Mouse (Mus musculus) myocyte (in vitro differentiated cells): Measurements from ENCODE around the gene Sfi1. TPM values are rescaled to one million over a fixed set of nuclear protein-coding genes. Genes with fewer than 3 reads are reported as not detected.
"Not testable (repeated sequence)": the region's sequence is repeated elsewhere in the genome, so short reads cannot be mapped to it uniquely, and the experiment has no call there.

ENCODE experiments used
- H3K27me3 ChIP-seq: one replicate; pipeline ENCODE4 v1.6.1; 2011; ENCODE audit not compliant: control insufficient read depth, insufficient read depth, insufficient read length
- H3K36me3 ChIP-seq: one replicate; pipeline ENCODE4 v1.6.1; 2011; ENCODE audit not compliant: control insufficient read depth, insufficient read depth
- H3K4me2 ChIP-seq: one replicate; pipeline ENCODE4 v1.6.1; 2011; ENCODE audit warnings: low read depth, control low read depth
- H3K4me3 ChIP-seq: one replicate; pipeline ENCODE4 v1.5.1; 2011; ENCODE audit warnings: mild to moderate bottlenecking, control low read depth, moderate library complexity
- H3K79me2 ChIP-seq: one replicate; pipeline ENCODE4 v1.6.1; 2011; ENCODE audit not compliant: control insufficient read depth, insufficient read depth
- H3ac ChIP-seq: one replicate; pipeline ENCODE4 v1.6.1; 2011; ENCODE audit not compliant: control insufficient read depth, insufficient read length
- CEBPB ChIP-seq: IDR thresholded peaks from 2 replicates; pipeline ENCODE4 v1.6.1; 2011; ENCODE audit warnings: mild to moderate bottlenecking, moderate library complexity; ENCODE audit not compliant: poor library complexity, insufficient read depth, severe bottlenecking
- E2F4 ChIP-seq: IDR thresholded peaks from one replicate; pipeline ENCODE4 v1.6.1; 2011; ENCODE audit warnings: mild to moderate bottlenecking, control low read depth, moderate library complexity; ENCODE audit not compliant: insufficient read depth
- MAX ChIP-seq: IDR thresholded peaks from one replicate; pipeline ENCODE4 v1.6.1; 2011; ENCODE audit warnings: low read depth, mild to moderate bottlenecking, control low read depth
- MYOD1 ChIP-seq, 3 experiments: IDR thresholded peaks; one replicate each; pipeline ENCODE4 v1.6.1; 2011; ENCODE audit warnings: control low read depth in 2 of 3, low read depth in 2 of 3, mild to moderate bottlenecking in 2 of 3, moderate library complexity in 1 of 3; ENCODE audit not compliant: insufficient read length in 2 of 3, control insufficient read depth in 1 of 3
- MYOG ChIP-seq, 3 experiments: IDR thresholded peaks; one replicate each; pipeline ENCODE4 v1.6.1; 2011; ENCODE audit warnings: control low read depth in 2 of 3, low read depth in 2 of 3, mild to moderate bottlenecking in 2 of 3; ENCODE audit not compliant: insufficient read length in 2 of 3, control insufficient read depth in 1 of 3, insufficient read depth in 1 of 3
- POLR2A ChIP-seq: IDR thresholded peaks from one replicate; pipeline ENCODE4 v1.6.1; 2011; ENCODE audit warnings: low read depth, mild to moderate bottlenecking, control low read depth, moderate library complexity; ENCODE audit not compliant: insufficient read length
- POLR2AphosphoS2 ChIP-seq: IDR thresholded peaks from one replicate; pipeline ENCODE4 v1.6.1; 2011; ENCODE audit warnings: low read depth, control low read depth; ENCODE audit not compliant: insufficient read length
- REST ChIP-seq: IDR thresholded peaks from one replicate; pipeline ENCODE4 v1.6.1; 2011; ENCODE audit warnings: mild to moderate bottlenecking, control low read depth, moderate library complexity; ENCODE audit not compliant: insufficient read depth, insufficient read length
- SRF ChIP-seq: IDR thresholded peaks from one replicate; pipeline ENCODE4 v1.6.1; 2011; ENCODE audit warnings: low read depth; ENCODE audit not compliant: control insufficient read depth, insufficient read length
- TCF12 ChIP-seq: IDR thresholded peaks from one replicate; pipeline ENCODE4 v1.6.1; 2011; ENCODE audit warnings: mild to moderate bottlenecking, control low read depth; ENCODE audit not compliant: poor library complexity, insufficient read depth, severe bottlenecking
- TCF3 ChIP-seq: IDR thresholded peaks from one replicate; pipeline ENCODE4 v1.6.1; 2011; ENCODE audit warnings: low read depth, control low read depth; ENCODE audit not compliant: insufficient read length
- USF1 ChIP-seq: IDR thresholded peaks from one replicate; pipeline ENCODE4 v1.6.1; 2011; ENCODE audit warnings: low read depth, mild to moderate bottlenecking, control low read depth, moderate library complexity
- polyA plus RNA-seq: library from polyadenylated mRNA; unstranded; fragments of >200 nt; fragmentation: generic; extraction: Trizol; gene quantifications from one replicate; pipeline ENCODE4 v1.2.1, GENCODE M21; 2012; ENCODE audit warnings: missing spikeins

Sfi1 gene
- polyA plus RNA-seq, 1 experiment: 6.2 TPM

- H3K79me2 ChIP-seq: peaks cover 48% of the 10 kb centered on the region
- H3K36me3 ChIP-seq: peaks cover 24% of the 10 kb centered on the region
- no peaks in the 10 kb centered on the region for H3K27me3 ChIP-seq
- no peak for TF ChIP-seq SRF
- no peak for TF ChIP-seq TCF12
- TF ChIP-seq MYOG (IDR thresholded peaks at IDR 0.05; ENCODE audit: control insufficient read depth in 1 of 3, insufficient read depth in 1 of 3, insufficient read length in 2 of 3, low read depth in 2 of 3): no peak
- no peak for TF ChIP-seq TCF3
- TF ChIP-seq MAX: no peak
- no peak for TF ChIP-seq REST
- H3K4me2 ChIP-seq: peak overlapping the region; percentile 70
- peak overlapping the region; percentile 18 for H3K4me3 ChIP-seq
- H3ac ChIP-seq: peak overlapping the region; percentile 52
Measured at GRCm38 (mm10) chr11:3202781-3203441, 9.6 kb upstream of the Sfi1 start.

GRCm38 (mm10) chr11:3202231-3202701, 9.0 kb upstream of the Sfi1 start, which contains the start of gene Eif4enif1:
Gene Eif4enif1, plus strand, starts transcription at chr11:3202392.
- Histone ChIP-seq H3K79me2 (peaks cover 42% of the 10 kb centered on the region), H3K27me3 (no peaks in the 10 kb centered on the region), H3K4me2 (peak within 1 kb of the TSS; percentile 70), H3K36me3 (peaks cover 21% of the 10 kb centered on the region), H3ac (peak within 1 kb of the TSS; percentile 52), H3K4me3 (peak within 1 kb of the TSS; percentile 18)
- no peak for TF ChIP-seq MYOG (IDR thresholded peaks at IDR 0.05; ENCODE audit: control insufficient read depth in 1 of 3, insufficient read depth in 1 of 3, insufficient read length in 2 of 3, low read depth in 2 of 3)
- no peak for TF ChIP-seq TCF3
- no peak for TF ChIP-seq USF1
- no peak for TF ChIP-seq CEBPB
- no peak for TF ChIP-seq MYOD1 (IDR thresholded peaks at IDR 0.05; ENCODE audit: control insufficient read depth in 1 of 3, insufficient read length in 2 of 3, low read depth in 2 of 3)
- no peak for TF ChIP-seq POLR2AphosphoS2
- TF ChIP-seq SRF: no peak
- TF ChIP-seq POLR2A: no peak

- no peaks in the 10 kb centered on the region for H3K27me3 ChIP-seq
- no peak for TF ChIP-seq MYOG (IDR thresholded peaks at IDR 0.05; ENCODE audit: control insufficient read depth in 1 of 3, insufficient read depth in 1 of 3, insufficient read length in 2 of 3, low read depth in 2 of 3)
- no peak for TF ChIP-seq REST
- no peak for TF ChIP-seq POLR2A
- no peak for TF ChIP-seq USF1
- TF ChIP-seq E2F4: no peak
- no peak for TF ChIP-seq SRF
- TF ChIP-seq MYOD1 (IDR thresholded peaks at IDR 0.05; ENCODE audit: control insufficient read depth in 1 of 3, insufficient read length in 2 of 3, low read depth in 2 of 3): no peak
- TF ChIP-seq MAX: no peak
- no peak for TF ChIP-seq TCF3
- no peak for TF ChIP-seq CEBPB
- no peak for TF ChIP-seq POLR2AphosphoS2
- no peak for TF ChIP-seq TCF12
- peak overlapping the region; percentile 18 for H3K4me3 ChIP-seq
- peak overlapping the region; percentile 58 for H3K4me2 ChIP-seq
- peak overlapping the region; percentile 52 for H3ac ChIP-seq
- H3K36me3 ChIP-seq: peaks cover 15% of the 10 kb centered on the region
- peaks cover 35% of the 10 kb centered on the region for H3K79me2 ChIP-seq
Measured at GRCm38 (mm10) chr11:3201326-3202230, 8.3 kb upstream of the Sfi1 start.

GRCm38 (mm10) chr11:3200636-3201035, 7.4 kb upstream of the Sfi1 start:
- Histone ChIP-seq H3K79me2 (peaks cover 26% of the 10 kb centered on the region), H3K36me3 (peaks cover 14% of the 10 kb centered on the region)
- not testable (repeated sequence) for H3K27me3 ChIP-seq, H3ac ChIP-seq, H3K4me3 ChIP-seq, H3K4me2 ChIP-seq

- H3ac ChIP-seq, H3K79me2 ChIP-seq, H3K4me3 ChIP-seq, H3K27me3 ChIP-seq, H3K36me3 ChIP-seq, H3K4me2 ChIP-seq: not testable (repeated sequence)
Measured at GRCm38 (mm10) chr11:3182707-3183106, 10.6 kb downstream of the Sfi1 start.

GRCm38 (mm10) chr11:3181971-3182370, 11.3 kb downstream of the Sfi1 start:
- not testable (repeated sequence) for H3K4me3 ChIP-seq, H3K79me2 ChIP-seq, H3ac ChIP-seq, H3K27me3 ChIP-seq, H3K36me3 ChIP-seq, H3K4me2 ChIP-seq

GRCm38 (mm10) chr11:3181250-3181649, 12.0 kb downstream of the Sfi1 start:
- not testable (repeated sequence) for H3K27me3 ChIP-seq, H3K4me3 ChIP-seq, H3ac ChIP-seq, H3K36me3 ChIP-seq, H3K4me2 ChIP-seq, H3K79me2 ChIP-seq

GRCm38 (mm10) chr11:3180510-3181160, 12.6 kb downstream of the Sfi1 start:
- not testable (repeated sequence) for H3K79me2 ChIP-seq, H3ac ChIP-seq, H3K36me3 ChIP-seq, H3K27me3 ChIP-seq, H3K4me2 ChIP-seq, H3K4me3 ChIP-seq
